Mouse (Mus musculus) adrenal gland, adult 8-10 months (tissue): ENCODE data around the gene Mef2a. TPM values are rescaled to one million over a fixed set of nuclear protein-coding genes. Genes with fewer than 3 reads are reported as not detected.

Experiments
- DNase-seq: peaks from one replicate; pipeline ENCODE4 v3.0.0; 2022
- total RNA-seq, 4 experiments: library from RNA; stranded (reverse); gene quantifications; 2 replicates each; pipeline ENCODE4 v1.2.4; 2022

Gene Mef2a
- total RNA-seq, 4 experiments from 2014 or later: 47.9 to 76.3 (median 63.2) TPM

DNA sequence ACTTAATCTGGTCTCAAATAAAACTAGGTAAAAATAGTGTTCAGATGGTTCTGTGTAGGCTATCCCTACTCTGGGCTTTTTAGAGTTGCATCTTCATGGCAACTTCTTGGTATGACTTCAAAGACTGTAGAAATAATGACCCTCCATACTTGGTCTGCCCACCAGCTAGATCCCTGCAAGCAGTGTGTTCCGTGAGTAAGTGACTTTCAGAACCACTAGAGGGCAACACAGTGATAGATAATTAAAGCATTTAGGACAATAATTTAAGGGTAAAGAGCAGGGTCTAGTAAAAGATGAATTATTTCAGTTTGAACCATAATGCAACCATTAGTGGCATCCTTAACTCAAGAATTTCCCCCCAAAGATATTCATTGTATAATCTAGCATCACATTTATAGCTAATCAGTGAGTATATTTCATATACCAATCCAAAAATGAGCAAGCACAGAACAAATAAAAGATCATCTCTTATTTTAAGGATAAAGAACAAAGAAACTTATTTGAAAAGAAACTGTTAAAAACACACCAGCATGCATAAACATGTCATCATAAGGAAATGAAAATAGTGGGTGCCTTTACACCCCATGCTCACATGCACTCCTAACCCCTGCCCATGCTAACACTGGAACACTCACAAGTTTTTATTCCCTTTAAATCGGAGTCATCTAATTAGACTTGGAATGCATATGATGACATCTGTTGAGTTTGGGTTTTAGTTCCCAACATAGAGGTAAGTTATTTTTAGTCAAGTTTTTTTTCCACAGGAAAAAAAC is 129.4 kb downstream of the Mef2a start:
- DNase-seq: no peak

DNA sequence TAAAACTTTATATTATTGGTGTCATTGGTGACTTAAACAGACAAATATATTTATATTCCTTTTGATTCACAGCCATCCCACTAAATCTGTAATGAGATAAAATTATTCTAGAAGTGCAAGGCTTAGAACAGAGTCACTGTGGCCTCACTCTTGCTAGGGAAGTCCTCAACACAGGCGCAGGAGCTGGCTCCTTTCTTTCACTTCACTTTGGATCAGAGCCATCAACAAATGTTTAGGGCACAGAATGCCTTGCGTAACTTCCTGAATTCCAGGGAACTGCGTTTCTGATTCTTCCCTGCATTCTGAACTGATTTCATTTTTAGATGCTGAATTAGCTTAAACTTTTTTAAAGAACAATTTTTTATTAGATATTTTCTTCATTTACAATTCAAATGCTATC is 130.7 kb downstream of the Mef2a start:
- no peak for DNase-seq

DNA sequence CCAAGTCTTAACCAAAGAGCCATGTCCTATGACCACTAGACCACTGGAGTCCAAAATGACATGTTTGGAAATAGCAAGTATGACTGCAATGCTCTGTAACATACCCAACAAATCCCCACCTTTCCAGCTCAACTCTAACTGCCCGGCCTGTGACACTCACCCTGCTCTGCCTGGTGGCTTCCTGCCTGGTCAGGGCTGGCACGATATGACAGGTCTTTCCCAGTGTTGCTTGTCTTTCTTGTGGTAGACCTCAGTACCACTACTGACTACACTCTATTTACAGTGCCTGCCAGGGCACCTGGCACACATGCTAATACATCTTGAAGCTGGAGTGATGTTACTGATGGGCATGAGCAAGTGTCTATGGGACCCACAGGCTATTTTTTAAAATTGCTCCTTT is 134.9 kb downstream of the Mef2a start:
- no peak for DNase-seq

DNA sequence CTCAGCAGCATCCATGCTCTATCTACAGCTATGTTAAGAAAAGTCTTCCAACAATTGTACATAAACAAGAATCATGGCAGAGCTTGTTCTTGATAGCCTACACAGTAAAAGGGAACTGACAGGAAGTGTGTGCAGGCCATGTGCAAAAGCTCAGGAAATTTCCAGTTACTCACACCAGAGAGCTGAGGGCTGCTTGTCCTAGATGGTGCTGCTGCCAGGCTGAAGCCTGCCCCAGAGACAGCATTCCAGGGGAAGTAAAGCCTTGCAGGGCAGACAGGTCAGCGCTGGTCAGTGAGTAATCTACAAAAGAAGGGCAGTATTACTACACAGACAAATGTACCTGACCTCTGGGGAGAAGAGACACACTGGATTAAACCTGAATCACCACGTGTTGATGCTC is 136.3 kb downstream of the Mef2a start:
- no peak for DNase-seq

DNA sequence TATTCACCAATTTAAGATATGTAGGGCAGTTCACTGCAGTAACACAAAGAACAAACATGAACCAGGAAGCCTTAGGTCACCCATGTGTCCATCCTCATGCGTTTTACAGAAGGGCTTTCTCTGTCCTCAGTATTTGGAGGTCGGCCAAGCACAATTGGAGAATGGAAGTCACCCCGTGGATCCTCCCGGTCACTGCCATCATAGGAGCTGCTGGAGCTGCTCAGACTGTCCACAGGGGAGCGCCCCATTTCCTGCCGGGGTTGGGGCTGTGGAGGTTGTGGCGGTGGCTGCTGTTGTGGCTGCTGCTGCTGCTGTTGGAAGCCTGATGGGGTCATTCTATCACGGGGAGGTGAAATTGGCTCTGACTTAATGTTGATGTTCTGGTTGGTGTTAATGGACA is 137.9 kb downstream of the Mef2a start:
- no peak for DNase-seq

DNA sequence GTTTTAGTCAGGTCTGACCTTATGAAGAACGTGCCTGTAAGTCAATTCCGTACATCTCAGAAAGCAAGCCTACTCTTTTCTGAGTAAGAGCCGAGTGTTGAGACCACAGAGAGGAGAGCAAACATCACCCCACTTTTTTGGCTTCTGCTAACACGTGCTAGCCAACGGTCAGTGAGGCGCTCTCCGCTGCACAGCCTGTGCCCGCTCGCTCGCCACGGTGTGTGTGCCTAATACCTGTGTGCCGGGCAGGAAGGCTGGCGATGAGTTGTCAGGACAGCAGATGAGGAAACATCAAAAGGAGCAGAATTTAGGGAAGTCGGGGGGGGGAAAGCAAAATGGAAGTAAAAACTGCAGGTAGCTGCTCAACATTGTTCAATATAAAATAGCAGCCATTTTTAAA is 140.2 kb downstream of the Mef2a start:
- no peak for DNase-seq

DNA sequence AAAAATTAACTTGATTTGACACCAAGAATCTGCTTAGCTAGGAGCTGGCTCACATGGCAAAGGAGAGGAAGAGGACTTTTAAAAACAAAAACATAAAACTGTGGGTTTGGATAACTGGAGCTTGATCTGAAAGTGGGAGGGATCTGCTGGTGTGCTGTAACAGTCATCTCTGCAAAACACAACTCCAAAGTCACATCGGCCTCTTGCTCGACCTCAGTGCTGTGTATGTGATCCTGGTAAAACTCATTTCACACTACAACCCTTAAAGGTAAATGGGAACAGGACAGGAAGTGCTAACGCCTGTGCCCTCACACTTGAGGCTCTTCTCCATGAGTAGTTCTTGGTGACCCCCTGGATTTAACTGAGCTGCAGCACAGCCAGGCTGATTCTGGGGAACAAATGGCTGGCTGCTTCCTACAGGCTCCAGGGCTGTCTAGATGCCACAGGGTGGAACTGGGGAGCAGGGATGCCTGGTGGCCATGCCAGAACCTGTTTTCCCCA is 142.0 kb downstream of the Mef2a start:
- DNase-seq: no peak

DNA sequence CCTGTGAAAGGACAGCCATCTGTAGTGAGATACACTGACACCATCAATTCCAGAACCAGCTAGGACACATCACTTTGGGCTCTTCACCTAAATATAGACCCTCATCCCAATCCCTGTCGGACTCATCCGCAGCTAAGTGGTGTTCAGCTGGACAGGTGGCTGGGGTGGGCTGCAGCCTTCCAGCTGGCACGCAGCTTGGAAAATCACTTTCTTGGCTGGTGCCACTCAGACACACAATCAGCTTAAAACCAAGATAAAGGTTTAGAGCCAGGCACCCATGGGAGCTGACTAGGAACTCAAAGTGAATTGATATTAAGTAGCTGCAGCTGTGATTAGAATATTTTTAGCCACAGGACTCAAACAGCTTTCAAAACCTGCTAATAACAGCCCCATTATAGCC is 142.4 kb downstream of the Mef2a start:
- no peak for DNase-seq

DNA sequence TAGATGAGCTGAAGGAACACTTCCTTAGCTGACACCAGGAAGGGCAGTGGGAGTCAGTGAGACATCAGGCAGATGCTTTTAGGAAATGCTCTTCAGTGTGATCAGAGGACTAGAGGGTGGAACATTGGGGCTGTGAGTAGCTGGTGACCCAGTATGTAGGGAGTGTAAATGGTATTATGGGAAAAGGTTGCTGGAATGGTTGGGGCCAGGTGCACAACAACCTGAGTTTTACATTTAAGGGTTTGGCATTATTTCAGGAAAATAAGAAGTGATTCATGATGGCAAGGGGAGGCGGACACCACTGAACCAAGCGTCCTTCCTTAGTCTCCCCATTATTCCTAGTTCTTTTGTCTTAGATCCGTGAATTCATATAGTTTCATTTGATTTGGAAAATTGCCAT is 143.0 kb downstream of the Mef2a start:
- no peak for DNase-seq

DNA sequence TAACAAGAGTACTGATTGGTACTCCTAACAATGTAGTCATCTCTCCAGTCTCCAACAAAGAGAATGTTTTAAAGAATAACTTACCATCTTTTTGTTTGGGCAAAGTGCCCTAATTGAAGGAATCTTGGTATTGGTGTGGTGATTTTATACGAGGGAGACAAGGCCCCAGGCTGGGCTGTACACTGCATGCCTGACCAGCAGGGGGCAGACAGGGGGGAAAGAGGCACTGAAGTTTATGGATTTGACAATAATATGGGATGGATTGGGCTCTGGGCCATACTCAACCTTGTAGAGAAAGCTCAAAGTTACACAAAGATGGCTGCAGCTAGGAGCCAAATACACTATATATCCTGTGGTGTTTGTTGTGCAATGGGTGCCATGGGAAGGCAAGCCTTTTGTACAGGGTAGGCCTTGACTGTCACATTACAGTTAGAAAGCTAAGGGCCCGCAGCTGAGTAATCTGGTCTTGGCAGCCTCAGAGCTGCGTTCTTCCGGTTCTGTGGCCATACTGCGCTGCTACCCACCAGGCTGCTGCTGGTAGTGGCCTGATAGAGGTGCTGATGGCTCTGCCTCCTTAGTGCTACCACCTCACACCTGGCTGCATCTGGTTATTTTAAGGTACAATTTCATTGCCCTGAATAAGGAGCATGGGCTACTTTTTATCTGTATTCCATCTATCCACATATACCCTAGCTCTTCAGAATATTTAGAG is 143.6 kb downstream of the Mef2a start:
- DNase-seq: no peak

DNA sequence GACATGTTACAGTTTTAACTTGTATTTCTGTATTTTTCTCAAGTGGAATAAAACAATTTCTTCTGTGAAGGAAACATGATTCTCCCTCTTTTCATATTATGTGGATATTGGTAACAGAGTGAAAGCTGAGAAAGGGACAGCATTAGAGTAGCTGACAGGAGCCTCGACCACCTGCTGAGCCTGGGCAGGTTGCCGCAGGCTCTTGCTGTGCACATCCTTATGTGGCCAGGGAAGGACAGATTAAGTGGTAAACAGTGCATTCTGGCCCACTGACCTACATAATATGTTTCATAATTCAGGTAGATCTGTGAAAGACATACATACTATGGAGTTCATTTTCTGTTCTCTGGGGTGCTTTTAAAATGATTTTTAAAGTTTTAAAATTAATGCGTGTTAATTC is 144.3 kb downstream of the Mef2a start:
- no peak for DNase-seq

DNA sequence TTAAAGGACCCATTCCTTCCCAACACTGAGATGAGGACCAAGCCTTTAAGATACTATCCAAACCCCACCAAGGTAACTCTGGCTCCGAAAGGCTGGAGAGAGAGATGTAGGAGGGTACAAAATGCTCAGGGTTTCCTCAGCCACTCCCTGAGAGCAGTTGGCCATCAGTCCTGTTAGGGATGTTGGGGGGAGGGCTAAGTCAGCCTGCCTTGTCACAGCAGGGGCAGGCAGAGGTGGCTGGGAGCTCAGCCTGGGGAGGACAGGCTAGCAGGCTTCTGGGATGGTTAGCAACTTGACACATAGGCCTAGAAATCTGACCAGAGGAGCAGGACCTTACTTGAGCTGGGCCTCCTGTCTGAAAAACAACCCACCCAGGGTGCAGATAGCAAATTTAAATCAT is 145.1 kb downstream of the Mef2a start:
- DNase-seq: no peak

DNA sequence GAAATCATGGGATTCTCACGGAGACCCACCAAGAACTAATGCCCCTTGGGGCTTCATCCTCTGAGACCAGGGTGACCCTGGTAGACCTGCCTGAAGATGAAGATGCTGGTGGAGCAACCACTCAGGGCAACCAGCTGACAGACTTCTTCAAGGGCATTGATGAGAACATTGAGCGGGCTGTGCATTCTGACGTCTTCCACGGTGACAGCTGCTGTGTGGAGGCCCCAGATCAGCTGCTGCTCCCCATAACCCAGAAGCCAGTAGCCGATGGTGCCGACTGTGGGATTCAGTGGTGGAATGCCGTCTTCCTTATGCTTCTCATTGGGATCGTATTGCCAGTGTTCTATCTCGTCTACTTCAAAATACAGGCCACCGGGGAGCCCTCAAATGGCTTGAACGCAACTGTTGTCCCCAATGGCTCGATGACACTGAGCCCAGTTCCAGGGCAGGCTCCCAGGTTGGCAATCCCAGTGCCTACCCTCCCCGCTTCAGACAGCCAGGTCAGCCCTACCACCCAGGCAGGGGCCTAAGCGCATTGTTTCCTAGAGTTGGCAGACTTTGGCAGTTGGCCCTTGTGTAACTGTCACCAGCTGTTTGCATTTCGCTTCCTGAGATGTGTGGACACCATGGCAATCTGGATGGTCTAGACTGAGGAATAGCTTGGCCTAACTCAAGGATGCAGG is 146.6 kb downstream of the Mef2a start:
- no peak for DNase-seq

DNA sequence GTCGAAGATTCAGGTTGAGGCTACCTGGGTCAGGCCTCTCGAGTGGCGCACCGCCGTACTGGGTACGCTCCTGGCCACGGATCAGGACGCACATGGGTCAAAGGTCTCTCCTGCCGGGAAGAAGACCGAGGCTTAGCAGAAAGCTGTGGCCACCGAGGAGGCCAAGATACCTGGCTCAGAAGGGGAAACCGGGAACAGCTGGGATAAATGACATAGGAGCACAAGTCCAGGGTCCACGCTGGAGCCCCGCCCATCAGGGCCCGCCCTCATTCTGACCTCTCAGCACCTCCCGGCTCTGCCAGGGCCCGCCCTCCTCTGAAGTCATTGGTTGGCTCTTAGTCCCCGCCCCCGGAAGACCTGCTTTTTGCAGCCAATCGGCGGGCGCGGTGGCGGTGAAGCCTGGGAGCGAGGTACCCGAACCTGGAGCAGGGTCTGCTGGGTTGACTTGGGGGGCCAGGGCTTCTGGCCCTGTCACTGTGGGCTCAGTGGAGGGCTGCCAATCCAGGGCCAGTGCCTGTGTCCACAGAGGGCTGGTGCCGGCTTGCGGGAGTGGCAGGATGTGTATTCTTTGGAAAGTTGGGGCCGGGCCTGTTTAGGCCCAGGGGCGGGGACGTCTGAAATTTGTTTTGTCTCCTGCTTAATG is 150.3 kb downstream of the Mef2a start, which contains the start of gene Lysmd4:
Lysmd4 (plus strand) TSS at position 325 of the 643 bp plus-strand sequence.
- peak; percentile 96 for DNase-seq

DNA sequence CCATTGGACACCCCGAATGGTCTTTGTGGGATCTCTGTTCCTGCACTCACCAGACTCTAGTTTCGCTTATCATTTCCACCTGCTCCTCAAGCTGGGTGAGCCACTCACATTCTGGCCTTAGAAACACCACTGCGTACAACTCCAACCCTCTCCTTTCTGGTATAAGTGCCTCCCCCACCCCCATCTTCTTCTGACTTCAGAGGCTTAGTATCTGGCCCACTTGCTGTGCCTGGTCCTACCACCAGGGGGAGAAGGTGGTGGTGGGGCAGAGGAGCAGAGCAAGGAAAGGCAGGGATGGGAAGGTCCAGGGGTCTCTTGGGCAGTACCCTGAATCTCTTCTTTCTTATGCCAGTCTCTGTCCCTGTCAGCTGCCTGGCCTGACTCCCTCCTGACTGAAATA is 155.6 kb downstream of the Mef2a start:
- no peak for DNase-seq

DNA sequence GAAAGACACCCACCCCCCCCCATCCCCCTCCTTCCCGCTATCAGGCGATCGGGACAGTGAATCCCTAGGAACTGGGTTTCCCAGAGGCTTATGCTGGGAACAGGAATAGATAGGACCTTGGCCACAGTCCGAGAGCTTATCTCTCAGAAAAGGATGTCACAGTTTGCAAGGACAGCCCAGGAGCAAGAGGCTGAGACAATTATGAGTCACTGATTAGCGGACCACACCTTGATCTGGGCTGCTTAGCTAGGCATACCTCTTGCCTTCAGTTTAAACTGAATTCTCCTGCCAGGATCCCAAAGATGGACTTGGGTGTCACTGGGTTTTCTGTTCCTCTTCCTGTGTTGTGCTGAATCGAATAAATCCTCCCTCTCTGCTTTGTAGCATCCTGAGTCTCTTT is 156.3 kb downstream of the Mef2a start:
- no peak for DNase-seq

DNA sequence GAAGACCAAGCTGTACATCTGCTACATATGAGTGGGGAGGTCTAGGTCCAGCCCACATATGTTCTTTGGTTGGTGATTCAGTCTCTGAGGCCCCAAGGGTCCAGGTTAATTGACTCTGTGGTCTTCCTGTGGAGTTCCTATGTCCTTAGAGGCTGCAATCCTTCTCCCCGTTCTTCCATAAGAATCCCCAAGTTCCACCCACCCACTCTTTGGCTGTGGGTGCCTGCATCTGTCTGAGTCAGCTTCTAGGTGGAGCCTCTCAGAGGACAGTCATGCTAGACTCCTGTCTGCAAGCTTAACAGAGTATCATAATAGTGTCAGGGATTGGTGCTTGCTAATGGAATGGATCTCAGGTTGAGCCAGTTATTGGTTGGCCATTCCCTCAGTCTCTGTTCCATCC is 159.1 kb downstream of the Mef2a start:
- DNase-seq: no peak

DNA sequence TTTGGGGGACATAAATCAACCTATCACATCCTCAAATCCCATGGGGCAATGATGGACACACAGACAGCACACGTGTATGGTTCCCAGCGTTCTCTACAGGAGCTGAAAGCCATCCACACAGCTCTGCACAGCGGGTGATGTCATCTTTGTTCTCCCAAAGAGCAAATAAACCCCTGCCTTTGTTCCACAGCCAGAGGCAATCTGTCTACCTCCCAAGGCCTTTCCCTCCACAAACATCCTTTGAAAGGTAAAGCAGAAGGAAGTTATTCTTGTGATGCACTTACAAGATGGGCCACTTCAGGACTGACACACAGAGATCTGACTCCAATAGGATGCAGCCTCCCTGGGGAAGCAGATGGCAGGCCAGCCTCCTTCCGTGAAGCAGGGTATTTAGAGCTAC is 160.7 kb downstream of the Mef2a start:
- no peak for DNase-seq

DNA sequence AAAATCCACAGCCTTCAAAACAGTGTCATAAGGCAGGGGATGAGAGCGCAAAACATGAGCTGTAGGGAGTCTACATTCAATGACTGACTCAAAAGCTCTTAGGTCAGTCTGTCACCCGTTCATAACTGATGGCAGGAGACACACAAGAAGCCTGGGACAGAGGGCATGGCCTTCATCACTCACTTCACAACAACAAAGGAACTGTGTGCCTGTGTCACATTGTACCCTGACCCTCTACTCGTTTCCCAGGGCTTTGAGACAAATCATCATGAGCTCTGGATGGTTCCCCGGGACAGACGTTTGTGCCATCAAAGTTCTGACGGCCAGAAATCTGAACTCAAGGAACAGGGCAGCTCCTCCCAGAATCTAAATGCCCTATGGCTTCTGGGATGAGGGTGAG is 161.3 kb downstream of the Mef2a start:
- DNase-seq: no peak

DNA sequence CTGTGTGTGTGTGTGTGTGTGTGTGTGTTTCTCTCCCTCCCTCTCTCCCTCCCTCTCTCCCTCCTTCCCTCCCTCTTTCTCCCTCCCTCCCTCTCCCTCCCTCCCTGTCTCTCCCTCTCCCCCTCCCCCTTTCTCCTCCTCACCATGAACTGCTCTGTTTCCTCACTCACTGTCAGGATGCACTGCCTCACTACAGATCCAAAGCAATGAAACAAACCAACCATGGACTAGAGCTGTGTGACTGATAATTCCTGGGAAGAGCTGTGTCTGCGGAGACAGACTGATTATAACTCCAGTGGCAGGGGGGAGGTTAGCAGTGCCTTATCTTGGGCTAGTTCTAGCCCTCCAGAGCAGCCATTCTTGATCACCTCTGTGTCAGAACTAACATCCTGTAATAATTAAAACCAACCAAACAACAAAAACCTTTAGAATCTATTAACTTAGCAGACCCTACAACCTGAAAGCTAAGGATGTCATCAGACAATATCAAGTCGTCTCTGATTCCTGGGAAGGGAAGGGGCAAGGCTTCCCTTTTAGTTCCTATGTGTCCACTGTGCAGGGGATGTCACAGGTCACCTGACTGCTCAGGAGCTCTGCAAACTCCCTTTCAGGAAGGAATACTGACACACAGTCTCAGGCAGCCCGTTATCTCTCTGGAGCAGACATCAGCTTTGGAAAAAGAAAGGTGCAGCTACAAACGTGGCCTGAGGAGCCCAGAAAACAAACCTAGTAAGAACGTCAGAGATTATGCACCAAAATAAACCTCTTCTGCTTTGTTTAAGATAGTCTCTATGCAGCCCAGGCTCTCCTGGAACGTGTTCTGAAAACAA is 162.4 kb downstream of the Mef2a start:
- DNase-seq: no peak

DNA sequence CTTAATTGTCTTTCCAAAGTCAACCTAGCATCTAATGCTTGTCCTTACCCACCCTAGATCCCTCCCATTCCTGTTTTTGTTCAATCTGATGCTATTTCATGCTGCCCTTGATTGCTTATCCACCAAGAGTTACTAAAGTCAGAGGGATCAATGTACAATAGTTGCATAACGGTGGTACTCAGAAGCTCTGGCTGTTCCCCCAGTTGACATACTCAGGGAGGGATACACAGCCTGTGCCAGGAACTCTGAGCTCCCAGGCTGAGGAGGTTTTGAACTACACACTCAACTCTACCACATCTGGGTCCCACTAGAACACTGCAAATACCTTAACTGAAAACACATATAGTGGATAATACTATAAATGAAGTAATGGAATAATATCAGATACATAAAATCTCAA is 164.3 kb downstream of the Mef2a start:
- no peak for DNase-seq

DNA sequence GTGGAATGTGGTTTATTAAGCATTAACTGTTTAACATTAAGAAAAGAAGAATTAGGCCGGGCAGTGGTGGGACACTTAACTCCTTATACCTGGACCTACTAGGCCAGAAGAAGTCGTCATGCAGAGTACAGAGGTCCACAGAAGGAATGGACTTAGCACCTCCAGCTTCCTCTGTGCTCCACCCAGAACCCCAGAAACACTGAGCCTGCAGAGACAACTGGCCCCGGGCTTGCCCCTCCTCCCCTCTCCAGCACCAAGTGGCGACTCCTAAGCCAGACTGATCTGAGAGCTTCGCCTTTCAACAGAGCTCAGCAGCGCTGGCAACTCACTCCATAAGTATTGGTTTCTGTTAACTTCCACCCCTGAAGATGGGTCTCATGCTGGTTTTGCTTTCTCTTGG is 165.0 kb downstream of the Mef2a start:
- no peak for DNase-seq
